Mouse (Mus musculus) forebrain, embryonic 11.5 days (tissue): ENCODE results near the gene Accsl. TPM values are rescaled to one million over a fixed set of nuclear protein-coding genes. Genes with fewer than 3 reads are reported as not detected.

Experiments used
- ATAC-seq: fragments of 200-750 bp; cut with Nextera tagmentation; replicated peaks from 2 replicates; pipeline ENCODE4 v1.8.0; 2017; ENCODE audit warnings: moderate TSS enrichment; ENCODE audit not compliant: low FRiP score
- DNase-seq: peaks from one replicate; pipeline ENCODE4 v3.0.0-alpha.2; 2017; ENCODE audit warnings: low spot score
- H3K27ac ChIP-seq: fragments of 300-500 bp; sonication (generic); 2 replicates; pipeline ENCODE4 v1.5.1; 2014; ENCODE audit warnings: low read depth, low read length
- H3K27me3 ChIP-seq: fragments of 300-500 bp; sonication (generic); 2 replicates; pipeline ENCODE4 v1.6.1; 2014; ENCODE audit warnings: mild to moderate bottlenecking, low read length, mixed read lengths; ENCODE audit not compliant: control insufficient read depth, insufficient read depth
- H3K36me3 ChIP-seq: fragments of 300-500 bp; sonication (generic); 2 replicates; pipeline ENCODE4 v1.6.1; 2014; ENCODE audit warnings: mild to moderate bottlenecking, low read length, moderate library complexity, mixed read lengths; ENCODE audit not compliant: control insufficient read depth, insufficient read depth
- H3K4me1 ChIP-seq: fragments of 300-500 bp; sonication (generic); replicated peaks from 2 replicates; pipeline ENCODE4 v1.6.1; 2014; ENCODE audit warnings: low read length, mixed read lengths; ENCODE audit not compliant: control insufficient read depth, insufficient read depth
- H3K4me2 ChIP-seq: fragments of 300-500 bp; sonication (generic); 2 replicates; pipeline ENCODE4 v1.6.1; 2014; ENCODE audit warnings: low read depth, mild to moderate bottlenecking, low read length, moderate library complexity, mixed read lengths; ENCODE audit not compliant: severe bottlenecking
- H3K4me3 ChIP-seq: fragments of 300-500 bp; sonication (generic); 2 replicates; pipeline ENCODE4 v1.5.1; 2014; ENCODE audit warnings: low read depth, low read length
- H3K9ac ChIP-seq: fragments of 300-500 bp; sonication (generic); 2 replicates; pipeline ENCODE4 v1.6.1; 2014; ENCODE audit warnings: low read length
- H3K9me3 ChIP-seq: fragments of 300-500 bp; sonication (generic); 2 replicates; pipeline ENCODE4 v1.6.1; 2016; ENCODE audit warnings: low read length, mixed read lengths; ENCODE audit not compliant: control insufficient read depth
- WGBS: fragments of 180-500 bp; shearing (Covaris S2); extraction: QIAGEN DNeasy Blood & Tissue Kit; methylation state at CpG from one replicate; pipeline ENCODE4 v1.1.7; 2014; 5-methylcytosine and 5-hydroxymethylcytosine counted together
- polyA plus RNA-seq: library from polyadenylated mRNA; unstranded; fragments of >200 nt; fragmentation: Nextera tagmentation; extraction: Ambion mirVana; gene quantifications from 2 replicates; pipeline ENCODE4 v1.2.1, GENCODE M21; 2014

Accsl gene
- polyA plus RNA-seq, 1 experiment from 2014 or later, result 0.09 TPM

- H3K4me2 ChIP-seq, result no peak overlapping the region
- no peaks in the 10 kb centered on the region for H3K27me3 ChIP-seq
- no peaks in the 10 kb centered on the region; the same call in 1 of the 2 replicates for H3K36me3 ChIP-seq
- no peak overlapping the region for H3K9ac ChIP-seq
- DNase-seq (no peak), ATAC-seq (no peak)
- H3K9me3 ChIP-seq, result no peaks in the 10 kb centered on the region
- H3K4me1 ChIP-seq, result no peaks in the 10 kb centered on the region
- WGBS, result 91% methylated on average over 22 of the region's 22 CpGs
- H3K27ac ChIP-seq, result no peak overlapping the region
- H3K4me3 ChIP-seq, result no peak overlapping the region
Observed at GRCm38 (mm10) chr2:93813343-93813742, 55.6 kb downstream of the Accsl start.

DNA sequence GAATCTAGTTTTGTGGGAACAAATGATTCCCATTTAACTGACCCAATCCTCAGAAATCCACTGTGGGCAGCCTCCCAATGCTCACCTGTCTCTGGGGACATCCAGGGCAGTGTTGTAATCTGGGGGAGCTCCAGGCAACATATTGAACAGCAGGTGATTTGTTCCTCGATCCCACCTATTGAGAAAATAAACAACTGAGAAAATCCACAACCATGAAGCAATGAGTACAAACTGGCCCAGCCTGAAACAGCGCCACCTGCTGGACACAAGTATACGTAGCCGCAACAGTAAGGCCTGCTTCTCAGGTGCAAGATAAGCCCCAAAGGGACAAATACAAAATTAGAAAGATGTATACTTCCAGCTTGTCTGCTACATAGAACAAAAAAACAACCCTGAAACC lies 57.1 kb downstream of the Accsl start:
- Histone ChIP-seq H3K27ac (no peak overlapping the region), H3K4me1 (no peaks in the 10 kb centered on the region), H3K27me3 (no peaks in the 10 kb centered on the region), H3K9me3 (no peaks in the 10 kb centered on the region), H3K36me3 (no peaks in the 10 kb centered on the region; the same call in 1 of the 2 replicates), H3K4me3 (no peak overlapping the region), H3K4me2 (no peak overlapping the region), H3K9ac (no peak overlapping the region)
- 27% methylated on average over 4 of the region's 4 CpGs for WGBS
- peak; percentile 84 for DNase-seq
- ATAC-seq, result no peak

DNA sequence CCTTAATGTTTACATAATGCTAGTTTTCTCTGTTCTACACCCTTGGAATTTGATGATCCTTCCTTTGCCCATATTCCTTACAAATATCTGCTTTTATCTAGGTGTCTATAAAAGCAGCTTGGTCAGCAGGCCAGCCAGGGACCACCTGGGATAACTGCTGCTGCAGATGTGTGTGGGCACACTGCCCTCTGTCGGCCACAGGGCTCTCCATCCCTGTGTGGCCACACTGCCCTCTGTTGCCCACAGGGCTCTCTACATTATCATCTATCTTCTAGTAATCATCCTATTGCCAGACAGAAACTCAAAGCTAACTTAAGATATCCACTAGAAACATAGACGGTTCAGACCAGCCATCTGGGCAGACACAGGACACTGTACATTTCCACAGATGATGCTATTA lies 59.0 kb downstream of the Accsl start:
- Histone ChIP-seq H3K4me2 (no peak overlapping the region), H3K4me1 (no peaks in the 10 kb centered on the region), H3K27me3 (no peaks in the 10 kb centered on the region), H3K9ac (no peak overlapping the region), H3K9me3 (no peaks in the 10 kb centered on the region), H3K27ac (no peak overlapping the region), H3K4me3 (no peak overlapping the region), H3K36me3 (peaks cover 3% of the 10 kb centered on the region; the same call in 1 of the 2 replicates)
- DNase-seq (peak; percentile 64), ATAC-seq (no peak)
- WGBS, result 7% methylated on average over 2 of the region's 2 CpGs

- WGBS, result 91% methylated on average over 5 of the region's 5 CpGs
- Histone ChIP-seq H3K9ac (no peak overlapping the region), H3K36me3 (peaks cover 3% of the 10 kb centered on the region; the same call in 1 of the 2 replicates), H3K4me3 (no peak overlapping the region), H3K27ac (no peak overlapping the region), H3K27me3 (no peaks in the 10 kb centered on the region), H3K4me2 (no peak overlapping the region), H3K4me1 (no peaks in the 10 kb centered on the region), H3K9me3 (no peaks in the 10 kb centered on the region)
- ATAC-seq (no peak), DNase-seq (no peak)
Observed at GRCm38 (mm10) chr2:93808071-93808470, 60.9 kb downstream of the Accsl start.

GRCm38 (mm10) chr2:93807440-93807839 lies 61.5 kb downstream of the Accsl start:
- H3K4me2 ChIP-seq, result no peak overlapping the region
- no peak overlapping the region for H3K9ac ChIP-seq
- no peaks in the 10 kb centered on the region for H3K4me1 ChIP-seq
- no peak overlapping the region for H3K27ac ChIP-seq
- H3K36me3 ChIP-seq, result peaks cover 3% of the 10 kb centered on the region; the same call in 1 of the 2 replicates
- DNase-seq (no peak), ATAC-seq (no peak)
- H3K27me3 ChIP-seq, result no peaks in the 10 kb centered on the region
- 87% methylated on average over 8 of the region's 8 CpGs for WGBS
- H3K4me3 ChIP-seq, result no peak overlapping the region
- H3K9me3 ChIP-seq, result no peaks in the 10 kb centered on the region

DNA sequence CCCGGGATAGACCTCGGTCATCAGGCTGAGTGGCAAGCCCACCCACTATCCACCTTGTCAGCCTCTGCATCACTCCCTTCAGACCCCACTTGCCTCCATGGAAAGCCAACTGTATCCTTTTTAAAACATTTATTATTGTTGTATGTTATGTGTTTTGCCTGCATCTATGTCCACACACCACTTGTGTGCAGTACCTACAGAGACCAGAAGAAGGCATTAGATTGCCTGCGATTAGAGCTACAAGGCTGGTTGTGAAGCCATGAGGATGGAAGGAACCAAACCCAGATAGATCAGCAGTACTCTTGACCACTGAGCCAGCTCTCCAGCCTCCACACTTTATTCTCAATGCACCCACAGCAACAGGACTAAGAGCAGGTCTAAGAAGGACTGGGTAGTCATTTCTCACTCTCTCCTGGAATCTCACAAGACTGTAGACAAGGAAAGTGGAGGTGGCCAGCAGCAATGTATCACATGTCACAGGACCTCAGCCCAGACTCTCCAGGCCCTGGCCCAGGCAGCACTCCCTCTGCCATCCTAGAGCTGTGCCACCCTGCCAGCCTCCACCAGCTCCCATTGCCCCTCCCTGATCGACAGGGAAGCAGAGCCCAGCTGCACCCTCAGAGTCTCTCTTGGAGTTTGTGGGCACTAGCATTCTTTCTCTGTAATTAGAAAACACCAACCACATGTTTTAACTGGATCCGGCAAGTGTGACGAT lies 62.3 kb downstream of the Accsl start:
- 85% methylated on average over 6 of the region's 6 CpGs for WGBS
- H3K9ac ChIP-seq, result no peak overlapping the region
- H3K4me3 ChIP-seq, result no peak overlapping the region
- H3K4me1 ChIP-seq, result no peaks in the 10 kb centered on the region
- H3K9me3 ChIP-seq, result no peaks in the 10 kb centered on the region
- no peak overlapping the region for H3K27ac ChIP-seq
- ATAC-seq (no peak), DNase-seq (no peak)
- no peak overlapping the region for H3K4me2 ChIP-seq
- peaks cover 3% of the 10 kb centered on the region; the same call in 1 of the 2 replicates for H3K36me3 ChIP-seq
- H3K27me3 ChIP-seq, result no peaks in the 10 kb centered on the region

- WGBS, result 93% methylated on average over 4 of the region's 4 CpGs
- H3K36me3 ChIP-seq, result peaks cover 3% of the 10 kb centered on the region; the same call in 1 of the 2 replicates
Observed at GRCm38 (mm10) chr2:93805523-93805922, 63.4 kb downstream of the Accsl start.

More at GRCm38 (mm10) chr2:93805523-93805922, 63.4 kb downstream of the Accsl start:
- DNase-seq, result no peak
- Histone ChIP-seq H3K4me1 (no peaks in the 10 kb centered on the region), H3K4me2 (no peak overlapping the region), H3K27me3 (no peaks in the 10 kb centered on the region), H3K9ac (no peak overlapping the region), H3K27ac (no peak overlapping the region), H3K9me3 (no peaks in the 10 kb centered on the region), H3K4me3 (no peak overlapping the region)
- ATAC-seq, result no peak
